Mouse (Mus musculus) ES-Bruce4 (cell line): ENCODE results near the gene Elfn1.

Source experiments
- CTCF ChIP-seq: IDR thresholded peaks from one replicate; pipeline ENCODE4 v1.8.1; 2011; ENCODE audit warnings: low read depth, low read length
- POLR2A ChIP-seq: IDR thresholded peaks from one replicate; pipeline ENCODE4 v1.8.1; 2011; ENCODE audit warnings: low read length; ENCODE audit not compliant: insufficient read depth

GRCm38 (mm10) chr5:139948552-139948951 is 40.8 kb downstream of the Elfn1 start:
- TF ChIP-seq POLR2A (no peak), CTCF (no peak)
